Mouse (Mus musculus) G1E (cell line): ENCODE measurements around the gene Ccdc39. TPM values are rescaled to one million over a fixed set of nuclear protein-coding genes. Genes with fewer than 3 reads are reported as not detected.

Experiments used
- ATAC-seq: 2 replicates; pipeline ENCODE4 v1.8.0; 2016; ENCODE audit warnings: mild to moderate bottlenecking; ENCODE audit not compliant: insufficient number of reproducible peaks, poor library complexity, low FRiP score, severe bottlenecking; ENCODE audit errors: extremely low read depth
- DNase-seq: peaks from one replicate; pipeline ENCODE4 v3.0.0; 2012; ENCODE audit warnings: low spot score
- H3K27me3 ChIP-seq: 2 replicates; pipeline ENCODE4 v1.6.1; 2012; ENCODE audit warnings: mild to moderate bottlenecking, low read length, inconsistent platforms; ENCODE audit not compliant: insufficient read depth
- H3K36me3 ChIP-seq: replicated peaks from 2 replicates; pipeline ENCODE3; 2012; ENCODE audit warnings: mild to moderate bottlenecking, inconsistent platforms
- H3K4me1 ChIP-seq: 2 replicates; pipeline ENCODE4 v1.6.1; 2012; ENCODE audit warnings: low read depth, low read length, inconsistent platforms, mixed read lengths; ENCODE audit not compliant: insufficient read depth
- H3K4me3 ChIP-seq: 2 replicates; pipeline ENCODE4 v1.5.1; 2012; ENCODE audit warnings: low read depth, mild to moderate bottlenecking, inconsistent platforms, low read length, moderate library complexity, mixed read lengths
- H3K9me3 ChIP-seq: replicated peaks from 2 replicates; pipeline ENCODE4 v1.6.1; 2012; ENCODE audit warnings: inconsistent platforms
- CTCF ChIP-seq: IDR thresholded peaks from 2 replicates; pipeline ENCODE4 v1.5.1; 2012; ENCODE audit warnings: low read depth, low read length, inconsistent platforms, mixed read lengths
- GATA1 ChIP-seq: IDR thresholded peaks from 2 replicates; pipeline ENCODE4 v1.6.1; 2012; ENCODE audit warnings: borderline replicate concordance, low read length, inconsistent platforms, mixed read lengths
- GATA2 ChIP-seq: IDR thresholded peaks from 2 replicates; pipeline ENCODE4 v1.6.1; 2012; ENCODE audit warnings: low read depth, low read length, inconsistent platforms, borderline replicate concordance
- POLR2AphosphoS5 ChIP-seq: IDR thresholded peaks from 2 replicates; pipeline ENCODE4 v1.6.1; 2012; ENCODE audit warnings: low read depth, low read length, inconsistent platforms; ENCODE audit not compliant: insufficient replicate concordance
- TAL1 ChIP-seq: conservative IDR thresholded peaks from 2 replicates; pipeline ENCODE4 v1.6.1; 2012; ENCODE audit warnings: low read depth, low read length, inconsistent platforms, mixed read lengths
- polyA plus RNA-seq: library from polyadenylated mRNA; stranded (reverse); fragments of >175 nt; gene quantifications from 2 replicates; pipeline ENCODE4 v1.2.3, GENCODE M21; 2012
- total RNA-seq, 2 experiments: library from RNA; stranded (forward) in 1 of 2; stranded (reverse) in 1 of 2; fragments of 200-1000 nt in 1 of 2; fragments of >200 nt in 1 of 2; fragmentation: Nextera tagmentation in 1 of 2; gene quantifications; 2 replicates each; pipeline ENCODE4 v1.2.3; 2014 to 2017

Ccdc39 gene
- total RNA-seq (2014; fragmentation: Nextera tagmentation) = 8.2 and 13.7 TPM in 2 replicates
- total RNA-seq (2017) = 4.1 and 5.1 TPM in 2 replicates
- polyA plus RNA-seq = 0.14 and 0.17 TPM in 2 replicates

- DNase-seq (no peak), ATAC-seq (peak; percentile 51; the same call in 1 of the 2 replicates)
- no peak for TF ChIP-seq TAL1
- TF ChIP-seq GATA2 = no peak
- no peak for TF ChIP-seq CTCF
- no peak for TF ChIP-seq POLR2AphosphoS5
- TF ChIP-seq GATA1 = no peak
- peaks cover 48% of the 10 kb centered on the region for H3K4me1 ChIP-seq
- no peaks in the 10 kb centered on the region for H3K36me3 ChIP-seq
- H3K27me3 ChIP-seq = no peaks in the 10 kb centered on the region
- no peaks in the 10 kb centered on the region for H3K9me3 ChIP-seq
- peak within 1 kb of the TSS; percentile 69 for H3K4me3 ChIP-seq
These were observed at the start of gene Ccdc39 for GRCm38 (mm10) chr3:33843801-33844632. Gene Ccdc39 (minus strand): TSS chr3:33844310.

GRCm38 (mm10) chr3:33893433-33893832 is 49.3 kb upstream of the Ccdc39 start:
- TF ChIP-seq TAL1 = no peak
- TF ChIP-seq GATA1 = no peak
- no peak for TF ChIP-seq POLR2AphosphoS5
- TF ChIP-seq GATA2 = no peak
- no peak for TF ChIP-seq CTCF
- ATAC-seq (no peak), DNase-seq (no peak)
- Histone ChIP-seq H3K4me3 (no peak overlapping the region), H3K36me3 (no peaks in the 10 kb centered on the region), H3K9me3 (no peaks in the 10 kb centered on the region), H3K4me1 (peaks cover 10% of the 10 kb centered on the region; the same call in 1 of the 2 replicates), H3K27me3 (no peaks in the 10 kb centered on the region)

GRCm38 (mm10) chr3:33887438-33887837 is 43.3 kb upstream of the Ccdc39 start:
- Histone ChIP-seq H3K36me3 (no peaks in the 10 kb centered on the region), H3K4me1 (peaks cover 8% of the 10 kb centered on the region; the same call in 1 of the 2 replicates), H3K27me3 (no peaks in the 10 kb centered on the region), H3K9me3 (no peaks in the 10 kb centered on the region), H3K4me3 (no peak overlapping the region)
- no peak for TF ChIP-seq TAL1
- TF ChIP-seq GATA1 = no peak
- TF ChIP-seq CTCF = no peak
- TF ChIP-seq POLR2AphosphoS5 = no peak
- TF ChIP-seq GATA2 = no peak
- ATAC-seq (no peak), DNase-seq (no peak)

GRCm38 (mm10) chr3:33883105-33883504 is 39.0 kb upstream of the Ccdc39 start:
- H3K4me1 ChIP-seq = peaks cover 12% of the 10 kb centered on the region; the same call in 1 of the 2 replicates
- H3K36me3 ChIP-seq = peaks cover 11% of the 10 kb centered on the region
- ATAC-seq (no peak), DNase-seq (no peak)
- H3K4me3 ChIP-seq = no peak overlapping the region
- TF ChIP-seq GATA2 = no peak
- no peak for TF ChIP-seq TAL1
- TF ChIP-seq CTCF = no peak
- no peak for TF ChIP-seq POLR2AphosphoS5
- no peak for TF ChIP-seq GATA1
- H3K9me3 ChIP-seq = peaks cover 7% of the 10 kb centered on the region
- H3K27me3 ChIP-seq = no peaks in the 10 kb centered on the region

GRCm38 (mm10) chr3:33882695-33883094 is 38.6 kb upstream of the Ccdc39 start:
- Histone ChIP-seq H3K9me3 (peaks cover 7% of the 10 kb centered on the region), H3K27me3 (no peaks in the 10 kb centered on the region), H3K36me3 (peaks cover 11% of the 10 kb centered on the region), H3K4me1 (peaks cover 12% of the 10 kb centered on the region; the same call in 1 of the 2 replicates), H3K4me3 (no peak overlapping the region)
- ATAC-seq = no peak
- no peak for DNase-seq
- no peak for TF ChIP-seq CTCF
- TF ChIP-seq TAL1 = no peak
- no peak for TF ChIP-seq POLR2AphosphoS5
- TF ChIP-seq GATA2 = no peak
- no peak for TF ChIP-seq GATA1

GRCm38 (mm10) chr3:33878661-33879060 is 34.6 kb upstream of the Ccdc39 start:
- peaks cover 38% of the 10 kb centered on the region for H3K4me1 ChIP-seq

More at GRCm38 (mm10) chr3:33878661-33879060, 34.6 kb upstream of the Ccdc39 start:
- Histone ChIP-seq H3K9me3 (peaks cover 7% of the 10 kb centered on the region), H3K27me3 (no peaks in the 10 kb centered on the region), H3K36me3 (peaks cover 13% of the 10 kb centered on the region), H3K4me3 (no peak overlapping the region)
- DNase-seq (no peak), ATAC-seq (no peak)
- TF ChIP-seq TAL1 = no peak
- no peak for TF ChIP-seq GATA1
- TF ChIP-seq CTCF = no peak
- no peak for TF ChIP-seq GATA2
- TF ChIP-seq POLR2AphosphoS5 = no peak
